Mouse (Mus musculus) forebrain, embryonic 14.5 days (tissue): Measurements from ENCODE around the gene Dgki. TPM values are rescaled to one million over a fixed set of nuclear protein-coding genes. Genes with fewer than 3 reads are reported as not detected.

Experiments used
- ATAC-seq: fragments of 200-750 bp; cut with Nextera tagmentation; 2 replicates; pipeline ENCODE4 v1.8.0; 2017; ENCODE audit warnings: mild to moderate bottlenecking, moderate library complexity
- DNase-seq: peaks from one replicate; pipeline ENCODE4 v3.0.0-alpha.2; 2015; ENCODE audit warnings: low spot score
- H3K27ac ChIP-seq: fragments of 300-500 bp; sonication (generic); 2 replicates; pipeline ENCODE4 v1.5.1; 2014; ENCODE audit warnings: low read depth, mild to moderate bottlenecking, control low read depth, low read length, moderate library complexity
- H3K27me3 ChIP-seq: fragments of 300-500 bp; sonication (generic); replicated peaks from 2 replicates; pipeline ENCODE4 v1.6.1; 2014; ENCODE audit warnings: low read length, control low read depth, mixed read lengths; ENCODE audit not compliant: control insufficient read depth, insufficient read depth
- H3K36me3 ChIP-seq: fragments of 300-500 bp; sonication (generic); 2 replicates; pipeline ENCODE4 v1.6.1; 2014; ENCODE audit warnings: low read length, control low read depth; ENCODE audit not compliant: control insufficient read depth, insufficient read depth
- H3K4me1 ChIP-seq: fragments of 300-500 bp; sonication (generic); 2 replicates; pipeline ENCODE4 v1.6.1; 2014; ENCODE audit warnings: antibody characterized with exemption, low read length, control low read depth; ENCODE audit not compliant: control insufficient read depth, insufficient read depth
- H3K4me2 ChIP-seq: fragments of 300-500 bp; sonication (generic); 2 replicates; pipeline ENCODE4 v1.6.1; 2014; ENCODE audit warnings: mild to moderate bottlenecking, control low read depth, low read length
- H3K4me3 ChIP-seq: fragments of 300-500 bp; sonication (generic); 2 replicates; pipeline ENCODE4 v1.5.1; 2014; ENCODE audit warnings: low read depth, low read length, control low read depth
- H3K9ac ChIP-seq: fragments of 300-500 bp; sonication (generic); 2 replicates; pipeline ENCODE4 v1.6.1; 2014; ENCODE audit warnings: mild to moderate bottlenecking, low read length, control low read depth, moderate library complexity
- H3K9me3 ChIP-seq: fragments of 300-500 bp; sonication (generic); replicated peaks from 2 replicates; pipeline ENCODE4 v1.6.1; 2016; ENCODE audit warnings: low read length, control low read depth, mixed read lengths; ENCODE audit not compliant: control insufficient read depth
- WGBS: fragments of 180-500 bp; shearing (Covaris S2); extraction: QIAGEN DNeasy Blood & Tissue Kit; methylation state at CpG from one replicate; pipeline ENCODE4 v1.1.7; 2014; 5-methylcytosine and 5-hydroxymethylcytosine counted together
- polyA plus RNA-seq: library from polyadenylated mRNA; unstranded; fragments of >200 nt; fragmentation: Nextera tagmentation; extraction: Ambion mirVana; gene quantifications from 2 replicates; pipeline ENCODE4 v1.2.1, GENCODE M21; 2014

Gene Dgki
- polyA plus RNA-seq, 1 experiment from 2014 or later = 3.8 TPM

DNA sequence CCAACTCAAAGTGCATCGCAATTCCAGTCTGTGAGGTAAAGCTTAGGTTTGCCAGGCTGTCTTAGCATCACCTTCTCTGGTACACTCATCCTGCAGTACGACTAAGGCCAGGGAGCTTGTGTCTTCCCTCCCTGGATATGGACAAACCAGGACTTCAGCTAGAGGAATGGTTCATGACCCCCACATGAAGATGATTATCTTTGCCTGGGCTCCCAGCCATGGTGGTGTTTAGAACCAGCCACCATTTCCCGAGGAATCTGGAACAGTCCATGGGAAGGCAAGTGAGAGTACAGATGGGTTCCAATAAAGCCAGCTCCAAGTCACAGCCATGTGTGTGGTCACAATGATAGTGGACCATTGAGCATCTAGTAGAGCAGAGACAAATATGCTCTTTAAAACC is 427.1 kb downstream of the Dgki start:
- 91% methylated on average over 3 of the region's 3 CpGs for WGBS
- no peak overlapping the region for H3K4me3 ChIP-seq
- H3K4me1 ChIP-seq = peaks cover 15% of the 10 kb centered on the region
- no peak overlapping the region for H3K9ac ChIP-seq
- DNase-seq (no peak), ATAC-seq (no peak)
- no peaks in the 10 kb centered on the region for H3K27me3 ChIP-seq
- H3K27ac ChIP-seq = no peak overlapping the region
- H3K36me3 ChIP-seq = no peaks in the 10 kb centered on the region
- no peaks in the 10 kb centered on the region for H3K9me3 ChIP-seq
- H3K4me2 ChIP-seq = no peak overlapping the region

- H3K9me3 ChIP-seq = no peaks in the 10 kb centered on the region
- no peak overlapping the region for H3K27ac ChIP-seq
- no peak for ATAC-seq
- no peaks in the 10 kb centered on the region for H3K27me3 ChIP-seq
- H3K9ac ChIP-seq = no peak overlapping the region
- no peak for DNase-seq
- H3K36me3 ChIP-seq = no peaks in the 10 kb centered on the region
- no peaks in the 10 kb centered on the region for H3K4me1 ChIP-seq
- H3K4me3 ChIP-seq = no peak overlapping the region
- WGBS = 85% methylated on average over 4 of the region's 4 CpGs
- H3K4me2 ChIP-seq = no peak overlapping the region
Measured at GRCm38 (mm10) chr6:36868217-36868616, 431.8 kb downstream of the Dgki start.

DNA sequence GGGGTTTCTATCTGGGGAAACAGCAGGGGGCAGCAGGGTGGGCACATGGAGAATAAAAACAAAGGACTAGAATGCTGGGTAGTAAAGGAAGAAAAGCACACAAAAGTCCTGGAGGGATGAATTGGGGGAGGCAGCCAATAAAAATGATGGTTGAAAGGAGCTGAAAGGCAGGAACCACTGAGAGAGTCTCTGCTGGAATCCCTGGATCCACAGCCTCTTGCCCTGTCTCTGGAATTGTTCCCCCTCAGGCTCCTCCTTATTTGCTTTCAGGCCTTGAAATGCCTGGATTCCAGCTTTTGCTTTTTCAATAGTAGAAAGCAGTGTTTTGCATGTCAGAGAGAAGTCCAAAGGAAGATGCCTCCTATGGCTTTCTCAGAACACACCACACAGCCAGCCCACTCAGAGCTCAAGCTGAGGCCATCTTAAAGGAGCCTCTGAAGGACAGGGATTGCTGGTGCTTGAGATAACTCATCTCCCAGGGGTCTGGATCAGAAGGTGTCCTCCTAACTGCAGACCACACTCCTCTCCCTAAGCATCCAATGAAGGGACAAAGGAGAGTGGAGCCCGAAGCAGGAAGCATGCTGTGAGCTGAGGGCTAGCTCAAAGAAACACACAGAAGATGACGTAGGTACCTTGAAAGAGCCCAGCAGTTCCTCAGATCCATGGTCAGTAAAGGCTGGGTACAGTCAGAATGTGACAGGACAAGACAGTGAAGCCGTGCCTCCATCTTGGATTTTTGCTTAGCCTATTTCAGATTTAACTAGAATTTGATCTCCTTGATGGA is 441.5 kb downstream of the Dgki start:
- peak overlapping the region; percentile 61; the same call in 1 of the 2 replicates for H3K27ac ChIP-seq
- H3K27me3 ChIP-seq = no peaks in the 10 kb centered on the region
- no peaks in the 10 kb centered on the region for H3K9me3 ChIP-seq
- H3K36me3 ChIP-seq = no peaks in the 10 kb centered on the region
- H3K4me2 ChIP-seq = no peak overlapping the region
- H3K4me3 ChIP-seq = no peak overlapping the region
- peak; percentile 68 for DNase-seq
- peak; percentile 73 for ATAC-seq
- 27% methylated on average over 3 of the region's 3 CpGs for WGBS
- no peak overlapping the region for H3K9ac ChIP-seq
- H3K4me1 ChIP-seq = 0 out of 2 replicates have a peak, but pooled peaks cover 3% of the 10 kb centered on the region

- peak; percentile 53 for DNase-seq
- H3K36me3 ChIP-seq = no peaks in the 10 kb centered on the region
- H3K9me3 ChIP-seq = no peaks in the 10 kb centered on the region
- H3K4me2 ChIP-seq = no peak overlapping the region
- 14% methylated on average over 6 of the region's 6 CpGs for WGBS
- no peak overlapping the region for H3K9ac ChIP-seq
- ATAC-seq = peak; percentile 68; the same call in 1 of the 2 replicates
- H3K27ac ChIP-seq = no peak overlapping the region; the same call in 1 of the 2 replicates
- no peak overlapping the region for H3K4me3 ChIP-seq
- H3K4me1 ChIP-seq = 0 out of 2 replicates have a peak, but pooled peaks cover 3% of the 10 kb centered on the region
- H3K27me3 ChIP-seq = no peaks in the 10 kb centered on the region
Measured at GRCm38 (mm10) chr6:36857627-36858257, 442.2 kb downstream of the Dgki start.

DNA sequence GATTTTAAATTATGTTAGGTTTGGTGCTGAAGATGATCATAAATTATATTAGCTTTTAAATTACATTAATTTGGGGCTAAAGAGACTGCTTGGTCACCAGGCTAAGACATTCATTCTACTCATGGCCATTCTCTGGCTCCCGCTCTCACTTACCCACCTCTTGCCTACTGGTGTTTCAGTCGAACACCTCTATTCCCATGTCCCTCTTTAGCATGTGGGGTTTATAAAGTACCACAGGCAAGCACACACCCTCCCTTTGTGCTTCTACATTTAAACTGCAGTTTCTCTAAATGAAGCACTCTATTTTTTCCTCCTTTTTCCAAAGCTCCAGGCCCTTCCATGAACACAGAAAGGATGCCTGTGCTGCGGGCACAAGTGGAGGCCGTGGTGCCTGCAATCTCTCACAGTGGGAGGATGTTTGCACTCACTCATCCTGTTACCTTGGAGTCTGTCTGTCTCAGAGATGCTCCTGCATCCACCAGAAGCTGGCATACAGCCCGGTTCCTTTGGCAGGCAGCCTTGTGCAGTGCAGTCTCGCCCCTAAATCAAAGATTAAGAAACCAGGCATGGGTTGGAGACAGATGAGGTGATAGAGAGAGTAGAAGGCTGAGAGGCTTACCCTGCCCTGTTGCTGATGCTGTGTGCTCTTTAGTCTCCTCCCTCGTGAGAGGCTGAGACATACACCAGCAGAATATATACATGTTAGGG is 449.4 kb downstream of the Dgki start:
- no peak overlapping the region for H3K4me2 ChIP-seq
- no peaks in the 10 kb centered on the region for H3K27me3 ChIP-seq
- no peaks in the 10 kb centered on the region for H3K4me1 ChIP-seq
- no peak overlapping the region for H3K9ac ChIP-seq
- peak overlapping the region; percentile 15; the same call in 1 of the 2 replicates for H3K27ac ChIP-seq
- no peaks in the 10 kb centered on the region for H3K36me3 ChIP-seq
- H3K9me3 ChIP-seq = no peaks in the 10 kb centered on the region
- ATAC-seq (peak; percentile 79), DNase-seq (peak; percentile 71)
- WGBS = 51% methylated on average over 7 of the region's 7 CpGs
- no peak overlapping the region for H3K4me3 ChIP-seq

- H3K4me2 ChIP-seq = no peak overlapping the region
- H3K9ac ChIP-seq = no peak overlapping the region
- H3K4me1 ChIP-seq = no peaks in the 10 kb centered on the region
- no peak overlapping the region for H3K27ac ChIP-seq
- DNase-seq (no peak), ATAC-seq (no peak)
- WGBS = 84% methylated on average over 1 of the region's 1 CpGs
- H3K36me3 ChIP-seq = no peaks in the 10 kb centered on the region
- H3K4me3 ChIP-seq = no peak overlapping the region
- H3K27me3 ChIP-seq = no peaks in the 10 kb centered on the region
- H3K9me3 ChIP-seq = no peaks in the 10 kb centered on the region
Measured at GRCm38 (mm10) chr6:36845288-36845687, 454.7 kb downstream of the Dgki start.

DNA sequence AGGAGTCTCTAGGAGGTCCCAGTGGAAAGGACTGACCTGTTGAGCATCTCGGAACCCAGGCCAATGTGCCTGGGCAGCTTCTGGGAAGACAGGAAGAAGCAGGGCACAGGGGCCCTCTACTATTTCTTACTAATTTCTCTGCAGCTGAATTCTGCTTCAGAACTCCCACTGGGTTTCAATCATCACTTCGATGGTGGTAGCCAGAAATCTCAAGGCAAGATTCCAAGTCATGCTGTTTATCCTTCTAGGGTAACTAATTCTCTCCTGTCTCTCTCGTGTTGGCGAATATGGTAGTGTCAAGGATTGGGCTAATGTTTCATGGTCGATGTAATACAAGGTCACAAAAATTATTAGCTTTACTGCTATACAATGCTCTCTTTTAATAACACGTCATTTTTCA is 455.7 kb downstream of the Dgki start:
- Histone ChIP-seq H3K27ac (no peak overlapping the region), H3K27me3 (no peaks in the 10 kb centered on the region), H3K9me3 (no peaks in the 10 kb centered on the region), H3K36me3 (no peaks in the 10 kb centered on the region), H3K4me3 (no peak overlapping the region), H3K4me2 (no peak overlapping the region), H3K9ac (no peak overlapping the region), H3K4me1 (no peaks in the 10 kb centered on the region)
- ATAC-seq (no peak), DNase-seq (peak; percentile 40)
- WGBS = 74% methylated on average over 6 of the region's 6 CpGs

DNA sequence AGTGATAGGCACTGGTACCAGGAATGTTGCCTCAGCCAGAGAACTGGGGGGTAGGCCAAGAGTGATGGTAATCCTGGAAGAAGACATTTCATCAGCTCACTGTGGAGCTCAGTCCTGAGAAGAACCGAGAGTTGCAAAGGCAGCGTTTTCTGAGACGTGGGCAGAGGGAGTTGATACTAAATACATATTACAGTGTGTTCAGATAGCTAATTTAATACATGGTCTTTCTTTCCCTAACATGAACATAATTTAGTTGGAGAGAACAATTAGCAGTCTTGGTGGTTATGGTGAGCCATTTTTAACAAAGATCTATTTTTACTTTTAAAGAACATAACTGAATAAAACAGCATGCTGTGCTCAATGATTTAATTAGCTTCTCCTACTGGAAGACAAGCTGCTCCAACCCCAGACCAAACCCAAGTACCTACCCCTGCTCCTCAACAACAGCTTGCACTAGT is 456.9 kb downstream of the Dgki start:
- Histone ChIP-seq H3K9me3 (no peaks in the 10 kb centered on the region), H3K4me3 (no peak overlapping the region), H3K4me1 (no peaks in the 10 kb centered on the region), H3K36me3 (no peaks in the 10 kb centered on the region), H3K4me2 (no peak overlapping the region), H3K27ac (no peak overlapping the region), H3K9ac (no peak overlapping the region), H3K27me3 (no peaks in the 10 kb centered on the region)
- ATAC-seq (no peak), DNase-seq (no peak)
- WGBS = 79% methylated on average over 3 of the region's 3 CpGs
